Mouse (Mus musculus) limb, embryonic 15.5 days (tissue): Measurements from ENCODE around the gene Hivep1. TPM values are rescaled to one million over a fixed set of nuclear protein-coding genes. Genes with fewer than 3 reads are reported as not detected.

Experiments
- ATAC-seq: fragments of 200-750 bp; cut with Nextera tagmentation; 2 replicates; pipeline ENCODE4 v1.8.0; 2017; ENCODE audit warnings: low read depth, moderate TSS enrichment; ENCODE audit not compliant: insufficient number of reproducible peaks, low FRiP score, low TSS enrichment
- H3K27ac ChIP-seq: fragments of 300-500 bp; sonication (generic); 2 replicates; pipeline ENCODE4 v1.5.1; 2015; ENCODE audit warnings: moderate library complexity, mild to moderate bottlenecking, inconsistent platforms
- H3K27me3 ChIP-seq: fragments of 300-500 bp; sonication (generic); 2 replicates; pipeline ENCODE4 v1.6.1; 2015; ENCODE audit warnings: inconsistent platforms
- H3K36me3 ChIP-seq: fragments of 300-500 bp; sonication (generic); 2 replicates; pipeline ENCODE4 v1.6.1; 2015; ENCODE audit warnings: inconsistent platforms
- H3K4me1 ChIP-seq: fragments of 300-500 bp; sonication (generic); 2 replicates; pipeline ENCODE4 v1.6.1; 2015; ENCODE audit warnings: inconsistent platforms
- H3K4me2 ChIP-seq: fragments of 300-500 bp; sonication (generic); 2 replicates; pipeline ENCODE4 v1.6.1; 2015; ENCODE audit warnings: mild to moderate bottlenecking, inconsistent platforms
- H3K4me3 ChIP-seq: fragments of 300-500 bp; sonication (generic); 2 replicates; pipeline ENCODE4 v1.5.1; 2015; ENCODE audit warnings: mild to moderate bottlenecking, inconsistent platforms
- H3K9ac ChIP-seq: fragments of 300-500 bp; sonication (generic); 2 replicates; pipeline ENCODE4 v1.6.1; 2015; ENCODE audit warnings: inconsistent platforms
- H3K9me3 ChIP-seq: fragments of 300-500 bp; sonication (generic); 2 replicates; pipeline ENCODE4 v1.6.1; 2016; ENCODE audit warnings: inconsistent platforms
- WGBS: fragments of 180-500 bp; shearing (Covaris S2); methylation state at CpG from one replicate; pipeline ENCODE4 v1.1.7; 2015; 5-methylcytosine and 5-hydroxymethylcytosine counted together
- polyA plus RNA-seq: library from polyadenylated mRNA; unstranded; fragments of >200 nt; fragmentation: Nextera tagmentation; extraction: Ambion mirVana; gene quantifications from 2 replicates; pipeline ENCODE4 v1.2.1, GENCODE M21; 2015

Gene Hivep1
- polyA plus RNA-seq, 1 experiment from 2014 or later = 13.1 TPM

GRCm38 (mm10) chr13:42101440-42102190 is 49.8 kb downstream of the Hivep1 start:
- H3K36me3 ChIP-seq = no peaks in the 10 kb centered on the region
- H3K4me3 ChIP-seq = no peak overlapping the region
- H3K9ac ChIP-seq = no peak overlapping the region
- H3K4me1 ChIP-seq = peaks cover 16% of the 10 kb centered on the region
- peak; percentile 55; the same call in 1 of the 2 replicates for ATAC-seq
- WGBS = 32% methylated on average over 13 of the region's 13 CpGs
- H3K27ac ChIP-seq = no peak overlapping the region
- no peaks in the 10 kb centered on the region for H3K9me3 ChIP-seq
- H3K4me2 ChIP-seq = no peak overlapping the region
- no peaks in the 10 kb centered on the region for H3K27me3 ChIP-seq

DNA sequence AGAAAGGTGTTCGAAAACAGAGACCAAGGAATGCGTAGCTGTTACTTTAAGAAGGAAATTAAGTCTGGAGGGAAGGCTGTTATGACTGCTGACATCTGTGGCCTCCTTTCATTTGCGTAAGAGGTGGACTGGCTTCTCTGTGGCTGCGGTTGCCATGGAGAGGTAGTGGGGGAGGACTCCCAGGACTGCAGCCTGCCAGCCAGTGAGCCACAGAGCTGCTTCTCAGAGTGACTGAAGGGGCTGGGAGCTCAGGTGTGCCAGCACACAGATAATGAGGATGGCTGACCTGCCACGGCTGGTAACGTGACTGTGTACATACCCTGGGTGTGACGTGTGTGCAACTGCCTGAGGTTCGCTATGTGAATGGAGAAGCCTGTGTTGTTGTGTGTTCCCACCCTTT is 51.2 kb downstream of the Hivep1 start:
- Histone ChIP-seq H3K27me3 (no peaks in the 10 kb centered on the region), H3K9me3 (no peaks in the 10 kb centered on the region), H3K36me3 (no peaks in the 10 kb centered on the region), H3K27ac (no peak overlapping the region), H3K4me2 (no peak overlapping the region), H3K4me1 (peaks cover 16% of the 10 kb centered on the region), H3K9ac (no peak overlapping the region), H3K4me3 (no peak overlapping the region)
- 39% methylated on average over 8 of the region's 8 CpGs for WGBS
- ATAC-seq = 0 out of 2 replicates have a peak, but pooled peaks have one; percentile 35

DNA sequence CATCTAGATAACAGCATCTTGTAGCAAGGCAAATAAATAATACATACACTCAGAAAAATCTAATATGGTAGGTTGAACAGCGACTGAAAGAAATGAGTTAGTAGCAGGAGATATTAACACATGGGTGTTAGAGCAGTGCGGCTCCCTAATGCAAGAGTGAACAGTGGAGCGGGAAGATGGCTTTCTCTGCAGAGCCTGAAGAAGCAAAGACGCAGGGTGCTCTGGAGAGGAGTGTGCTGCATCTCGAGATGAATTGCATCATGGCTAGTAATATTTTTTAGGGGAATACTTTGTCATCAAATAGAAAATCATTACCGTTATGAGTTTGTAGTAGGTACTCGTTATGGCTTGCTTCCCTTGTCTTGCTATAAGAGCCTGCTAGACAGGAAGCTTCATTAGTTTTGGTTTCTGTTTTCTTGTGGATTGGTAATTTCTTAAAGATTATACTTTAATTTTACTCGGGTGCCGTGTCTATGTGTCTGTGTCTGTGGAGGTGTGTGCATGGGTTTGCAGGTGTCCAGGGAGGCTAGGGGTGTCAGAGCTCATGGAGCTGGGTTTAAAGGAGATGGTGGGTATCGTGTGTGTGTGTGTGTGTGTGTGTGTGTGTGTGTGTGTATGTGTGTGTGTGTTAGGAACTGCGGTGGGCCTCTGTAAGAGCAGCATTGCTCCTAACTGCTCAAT is 51.8 kb downstream of the Hivep1 start:
- Histone ChIP-seq H3K27me3 (no peaks in the 10 kb centered on the region), H3K27ac (no peak overlapping the region), H3K36me3 (no peaks in the 10 kb centered on the region), H3K9me3 (no peaks in the 10 kb centered on the region), H3K4me3 (no peak overlapping the region), H3K4me1 (peaks cover 16% of the 10 kb centered on the region), H3K9ac (no peak overlapping the region), H3K4me2 (no peak overlapping the region)
- no peak for ATAC-seq
- WGBS = 68% methylated on average over 11 of the region's 11 CpGs

GRCm38 (mm10) chr13:42104371-42104770 is 52.5 kb downstream of the Hivep1 start:
- no peaks in the 10 kb centered on the region for H3K27me3 ChIP-seq
- H3K9me3 ChIP-seq = no peaks in the 10 kb centered on the region
- H3K4me3 ChIP-seq = no peak overlapping the region
- ATAC-seq = no peak
- no peak overlapping the region for H3K27ac ChIP-seq
- 85% methylated on average over 3 of the region's 3 CpGs for WGBS
- no peak overlapping the region for H3K9ac ChIP-seq
- no peaks in the 10 kb centered on the region for H3K36me3 ChIP-seq
- H3K4me1 ChIP-seq = peaks cover 16% of the 10 kb centered on the region
- H3K4me2 ChIP-seq = no peak overlapping the region

- ATAC-seq = no peak
- 75% methylated on average over 11 of the region's 11 CpGs for WGBS
- no peak overlapping the region for H3K4me2 ChIP-seq
- H3K27me3 ChIP-seq = no peaks in the 10 kb centered on the region
- H3K9ac ChIP-seq = no peak overlapping the region
- no peaks in the 10 kb centered on the region; the same call in 1 of the 2 replicates for H3K4me1 ChIP-seq
- H3K4me3 ChIP-seq = no peak overlapping the region
- no peak overlapping the region for H3K27ac ChIP-seq
- no peaks in the 10 kb centered on the region for H3K9me3 ChIP-seq
- no peaks in the 10 kb centered on the region for H3K36me3 ChIP-seq
Observed at GRCm38 (mm10) chr13:42108483-42109215, 56.8 kb downstream of the Hivep1 start.

DNA sequence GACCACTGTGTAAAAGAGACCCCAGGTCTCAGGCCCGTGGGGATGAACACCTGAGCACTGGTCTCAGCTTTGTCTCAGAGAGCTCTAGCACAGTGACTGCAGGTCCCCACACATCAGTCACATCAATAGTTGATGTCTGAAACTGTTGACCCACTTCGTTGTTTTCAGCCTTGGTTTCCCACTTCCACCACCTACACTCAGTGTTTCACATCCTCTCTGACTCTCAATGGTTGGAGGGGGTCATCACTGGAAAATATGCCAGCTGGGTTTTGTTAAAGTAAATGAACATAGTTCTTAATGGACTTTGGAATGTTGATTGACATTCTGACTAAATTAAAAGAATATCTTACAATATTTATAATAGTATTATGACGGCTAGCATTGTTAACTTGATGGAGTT is 58.6 kb downstream of the Hivep1 start:
- Histone ChIP-seq H3K4me1 (no peaks in the 10 kb centered on the region; the same call in 1 of the 2 replicates), H3K9me3 (no peaks in the 10 kb centered on the region), H3K4me3 (no peak overlapping the region), H3K4me2 (no peak overlapping the region), H3K9ac (no peak overlapping the region), H3K27me3 (no peaks in the 10 kb centered on the region), H3K27ac (no peak overlapping the region), H3K36me3 (no peaks in the 10 kb centered on the region)
- no peak for ATAC-seq
- WGBS = 87% methylated on average over 3 of the region's 3 CpGs

- 81% methylated on average over 6 of the region's 6 CpGs for WGBS
- no peaks in the 10 kb centered on the region for H3K36me3 ChIP-seq
- no peak overlapping the region for H3K4me2 ChIP-seq
- no peak for ATAC-seq
- no peaks in the 10 kb centered on the region for H3K9me3 ChIP-seq
- no peaks in the 10 kb centered on the region; the same call in 1 of the 2 replicates for H3K4me1 ChIP-seq
- H3K27me3 ChIP-seq = no peaks in the 10 kb centered on the region
- H3K4me3 ChIP-seq = no peak overlapping the region
- no peak overlapping the region for H3K9ac ChIP-seq
- H3K27ac ChIP-seq = no peak overlapping the region
Observed at GRCm38 (mm10) chr13:42112071-42112470, 60.2 kb downstream of the Hivep1 start.

- Histone ChIP-seq H3K9ac (no peak overlapping the region), H3K27ac (no peak overlapping the region), H3K4me3 (no peak overlapping the region), H3K9me3 (no peaks in the 10 kb centered on the region), H3K36me3 (no peaks in the 10 kb centered on the region), H3K27me3 (no peaks in the 10 kb centered on the region), H3K4me2 (no peak overlapping the region), H3K4me1 (no peaks in the 10 kb centered on the region; the same call in 1 of the 2 replicates)
- 62% methylated on average over 5 of the region's 5 CpGs for WGBS
- no peak for ATAC-seq
Observed at GRCm38 (mm10) chr13:42112748-42113147, 60.9 kb downstream of the Hivep1 start.

- H3K4me3 ChIP-seq = no peak overlapping the region
- H3K9me3 ChIP-seq = no peaks in the 10 kb centered on the region
- no peak overlapping the region for H3K9ac ChIP-seq
- no peaks in the 10 kb centered on the region; the same call in 1 of the 2 replicates for H3K4me1 ChIP-seq
- H3K36me3 ChIP-seq = no peaks in the 10 kb centered on the region
- H3K27me3 ChIP-seq = no peaks in the 10 kb centered on the region
- no peak overlapping the region for H3K4me2 ChIP-seq
- WGBS = 84% methylated on average over 7 of the region's 7 CpGs
- no peak for ATAC-seq
- H3K27ac ChIP-seq = no peak overlapping the region
Observed at GRCm38 (mm10) chr13:42113601-42114000, 61.8 kb downstream of the Hivep1 start.

GRCm38 (mm10) chr13:42116301-42116700 is 64.5 kb downstream of the Hivep1 start:
- H3K27ac ChIP-seq = no peak overlapping the region
- no peaks in the 10 kb centered on the region for H3K9me3 ChIP-seq
- H3K36me3 ChIP-seq = no peaks in the 10 kb centered on the region
- H3K4me2 ChIP-seq = no peak overlapping the region
- no peaks in the 10 kb centered on the region for H3K4me1 ChIP-seq
- WGBS = 87% methylated on average over 6 of the region's 6 CpGs
- no peak overlapping the region for H3K4me3 ChIP-seq
- no peak overlapping the region for H3K9ac ChIP-seq
- H3K27me3 ChIP-seq = no peaks in the 10 kb centered on the region
- ATAC-seq = no peak

GRCm38 (mm10) chr13:42119062-42119461 is 67.2 kb downstream of the Hivep1 start:
- H3K4me3 ChIP-seq = no peak overlapping the region
- 0 out of 2 replicates have a peak, but pooled peaks cover 5% of the 10 kb centered on the region for H3K4me1 ChIP-seq
- H3K27me3 ChIP-seq = no peaks in the 10 kb centered on the region
- no peak overlapping the region for H3K27ac ChIP-seq
- no peaks in the 10 kb centered on the region for H3K9me3 ChIP-seq
- H3K9ac ChIP-seq = no peak overlapping the region
- H3K36me3 ChIP-seq = no peaks in the 10 kb centered on the region
- no peak overlapping the region for H3K4me2 ChIP-seq
- WGBS = 93% methylated on average over 2 of the region's 2 CpGs
- ATAC-seq = no peak
